Mouse (Mus musculus) intestine, embryonic 14.5 days (tissue): Measurements from ENCODE around the gene Naa80. TPM values are rescaled to one million over a fixed set of nuclear protein-coding genes. Genes with fewer than 3 reads are reported as not detected.

Experiments used
- ATAC-seq: fragments of 200-750 bp; cut with Nextera tagmentation; replicated peaks from 2 replicates; pipeline ENCODE4 v1.8.0; 2017; ENCODE audit warnings: low read depth, moderate number of reproducible peaks, moderate TSS enrichment, moderate library complexity; ENCODE audit not compliant: low FRiP score, low TSS enrichment
- DNase-seq: peaks from one replicate; pipeline ENCODE4 v3.0.0-alpha.2; 2018; ENCODE audit warnings: low spot score
- H3K27ac ChIP-seq: fragments of 300-500 bp; sonication (generic); 2 replicates; pipeline ENCODE4 v1.5.1; 2014; ENCODE audit warnings: low read depth, mild to moderate bottlenecking, control low read depth
- H3K27me3 ChIP-seq: fragments of 300-500 bp; sonication (generic); replicated peaks from 2 replicates; pipeline ENCODE4 v1.6.1; 2014; ENCODE audit warnings: low read length, control low read depth; ENCODE audit not compliant: control insufficient read depth, insufficient read depth
- H3K36me3 ChIP-seq: fragments of 300-500 bp; sonication (generic); 2 replicates; pipeline ENCODE4 v1.6.1; 2014; ENCODE audit warnings: low read length, control low read depth; ENCODE audit not compliant: control insufficient read depth, insufficient read depth
- H3K4me1 ChIP-seq: fragments of 300-500 bp; sonication (generic); replicated peaks from 2 replicates; pipeline ENCODE4 v1.6.1; 2014; ENCODE audit warnings: low read length, control low read depth, mixed read lengths; ENCODE audit not compliant: control insufficient read depth, insufficient read depth
- H3K4me2 ChIP-seq: fragments of 300-500 bp; sonication (generic); 2 replicates; pipeline ENCODE4 v1.6.1; 2014; ENCODE audit warnings: low read length
- H3K4me3 ChIP-seq: fragments of 300-500 bp; sonication (generic); 2 replicates; pipeline ENCODE4 v1.5.1; 2014; ENCODE audit warnings: low read depth, low read length, control low read depth, mixed read lengths
- H3K9ac ChIP-seq: fragments of 300-500 bp; sonication (generic); 2 replicates; pipeline ENCODE4 v1.6.1; 2014; ENCODE audit warnings: mild to moderate bottlenecking, low read length
- H3K9me3 ChIP-seq: fragments of 300-500 bp; sonication (generic); 2 replicates; pipeline ENCODE4 v1.6.1; 2016; ENCODE audit warnings: low read length, control low read depth; ENCODE audit not compliant: control insufficient read depth
- WGBS: fragments of 180-500 bp; shearing (Covaris S2); extraction: QIAGEN DNeasy Blood & Tissue Kit; methylation state at CpG from one replicate; pipeline ENCODE4 v1.1.7; 2014; 5-methylcytosine and 5-hydroxymethylcytosine counted together
- polyA plus RNA-seq: library from polyadenylated mRNA; unstranded; fragments of >200 nt; fragmentation: Nextera tagmentation; extraction: Ambion mirVana; gene quantifications from 2 replicates; pipeline ENCODE4 v1.2.1, GENCODE M21; 2014

Naa80 gene
- polyA plus RNA-seq, 1 experiment from 2014 or later = 14.7 TPM

DNA sequence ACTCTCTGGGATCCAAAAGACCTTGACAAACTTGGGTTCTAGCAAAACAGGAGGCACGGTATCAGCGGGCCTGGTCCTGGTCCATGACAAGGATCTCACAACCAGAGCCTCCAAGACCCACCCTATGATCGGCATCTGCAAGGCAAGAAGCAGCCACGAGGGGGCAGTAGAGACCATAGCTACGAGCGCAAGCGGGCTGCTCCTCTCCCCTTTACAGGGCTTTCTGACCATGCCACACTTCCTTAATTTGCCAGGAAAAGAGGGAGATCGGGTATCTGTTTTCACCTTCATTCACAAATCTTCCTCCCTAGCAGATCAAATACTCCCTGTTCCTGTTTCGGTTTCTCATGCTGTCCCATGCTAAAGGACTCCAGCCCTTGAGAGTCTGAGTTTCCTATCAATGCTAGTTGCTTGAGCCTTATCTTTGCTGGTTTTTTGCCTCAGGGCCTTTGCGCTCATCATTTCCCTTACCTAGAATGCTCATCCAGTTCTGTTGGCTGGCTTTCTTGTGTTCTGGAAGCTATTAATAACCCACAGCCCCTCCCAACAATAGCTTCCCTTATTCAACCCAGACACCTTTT, 23.5 kb downstream of the Naa80 start:
- no peak overlapping the region for H3K27ac ChIP-seq
- peak; percentile 47; the same call in 1 of the 2 replicates for ATAC-seq
- no peaks in the 10 kb centered on the region for H3K27me3 ChIP-seq
- peak; percentile 100 for DNase-seq
- 10% methylated on average over 10 of the region's 10 CpGs for whole genome bisulfite sequencing
- H3K4me2 ChIP-seq = 0 out of 2 replicates have a peak overlapping the region, but pooled peaks have one; percentile 1
- no peak overlapping the region for H3K4me3 ChIP-seq
- peaks cover 22% of the 10 kb centered on the region for H3K4me1 ChIP-seq
- no peaks in the 10 kb centered on the region for H3K36me3 ChIP-seq
- H3K9ac ChIP-seq = no peak overlapping the region
- H3K9me3 ChIP-seq = no peaks in the 10 kb centered on the region

DNA sequence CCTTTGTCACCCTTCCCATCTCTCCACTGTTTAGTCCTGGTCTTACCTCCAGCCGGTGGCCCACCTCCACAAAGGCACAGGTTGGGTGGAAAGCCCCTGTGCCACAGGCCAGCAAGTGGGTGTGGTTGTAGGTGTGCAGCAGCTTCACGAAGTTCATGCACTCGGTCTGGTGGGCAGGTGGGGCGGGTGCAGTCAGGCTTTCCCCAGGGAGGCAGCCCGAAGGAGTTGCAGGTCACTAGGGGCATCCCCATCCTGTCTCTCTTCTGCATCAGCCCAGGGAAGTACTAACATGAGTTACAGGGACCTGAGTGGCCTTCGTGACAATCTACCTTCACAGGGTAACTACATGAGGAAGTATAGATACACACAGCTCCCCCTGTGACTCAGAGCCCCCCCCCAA, 24.6 kb downstream of the Naa80 start:
- no peak overlapping the region for H3K4me2 ChIP-seq
- H3K4me1 ChIP-seq = peaks cover 23% of the 10 kb centered on the region
- H3K27ac ChIP-seq = no peak overlapping the region
- H3K9ac ChIP-seq = no peak overlapping the region
- 69% methylated on average over 6 of the region's 6 CpGs for WGBS
- no peaks in the 10 kb centered on the region for H3K9me3 ChIP-seq
- H3K36me3 ChIP-seq = no peaks in the 10 kb centered on the region
- ATAC-seq = no peak
- H3K27me3 ChIP-seq = no peaks in the 10 kb centered on the region
- no peak for DNase-seq
- H3K4me3 ChIP-seq = no peak overlapping the region

DNA sequence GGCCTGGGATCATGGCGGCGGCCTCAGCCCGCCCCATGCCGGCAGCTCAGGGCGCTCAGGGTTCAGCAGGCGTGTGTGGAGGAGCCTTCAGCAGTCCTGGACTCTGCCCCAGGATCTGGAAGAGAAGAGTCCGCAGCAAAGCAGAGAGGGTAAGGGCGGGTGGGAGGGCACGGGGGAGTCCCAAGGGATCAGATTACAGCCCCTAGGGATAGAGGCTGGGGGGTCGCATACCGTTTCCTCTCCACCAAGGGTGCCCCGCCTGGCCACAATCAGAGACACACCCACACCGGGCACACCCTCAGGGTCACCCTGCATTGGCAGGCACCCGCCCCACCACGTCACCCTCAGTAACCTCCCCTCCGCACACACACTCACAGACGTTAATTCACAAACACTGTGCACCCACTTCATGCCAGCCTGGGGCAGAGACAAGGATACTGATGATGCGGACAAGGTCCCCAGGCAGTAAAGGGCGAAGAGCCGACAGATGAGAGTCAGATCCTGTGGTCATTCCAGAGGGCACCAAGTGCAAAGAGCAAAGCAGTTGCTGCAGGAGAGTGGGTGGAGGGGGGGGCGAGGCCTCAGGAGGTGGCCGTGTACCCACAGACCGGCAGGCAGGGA, 26.5 kb downstream of the Naa80 start:
- H3K4me3 ChIP-seq = peak overlapping the region; percentile 25
- ATAC-seq (peak; percentile 34), DNase-seq (no peak)
- 0 out of 2 replicates have a peak overlapping the region, but pooled peaks have one; percentile 30 for H3K9ac ChIP-seq
- H3K36me3 ChIP-seq = no peaks in the 10 kb centered on the region
- H3K4me2 ChIP-seq = peak overlapping the region; percentile 45
- WGBS = 29% methylated on average over 21 of the region's 23 CpGs
- H3K27ac ChIP-seq = peak overlapping the region; percentile 62
- H3K9me3 ChIP-seq = no peaks in the 10 kb centered on the region
- H3K27me3 ChIP-seq = no peaks in the 10 kb centered on the region
- peaks cover 33% of the 10 kb centered on the region for H3K4me1 ChIP-seq

- H3K9ac ChIP-seq = no peak overlapping the region
- ATAC-seq (peak; percentile 21; the same call in 1 of the 2 replicates), DNase-seq (no peak)
- peak overlapping the region; percentile 32 for H3K4me2 ChIP-seq
- H3K4me3 ChIP-seq = peak overlapping the region; percentile 8; the same call in 1 of the 2 replicates
- H3K9me3 ChIP-seq = no peaks in the 10 kb centered on the region
- H3K4me1 ChIP-seq = peaks cover 40% of the 10 kb centered on the region
- H3K36me3 ChIP-seq = no peaks in the 10 kb centered on the region
- peak overlapping the region; percentile 47; the same call in 1 of the 2 replicates for H3K27ac ChIP-seq
- no peaks in the 10 kb centered on the region for H3K27me3 ChIP-seq
- WGBS = 12% methylated on average over 9 of the region's 9 CpGs
These were observed 27.9 kb downstream of the Naa80 start for GRCm38 (mm10) chr9:107606591-107606990.

DNA sequence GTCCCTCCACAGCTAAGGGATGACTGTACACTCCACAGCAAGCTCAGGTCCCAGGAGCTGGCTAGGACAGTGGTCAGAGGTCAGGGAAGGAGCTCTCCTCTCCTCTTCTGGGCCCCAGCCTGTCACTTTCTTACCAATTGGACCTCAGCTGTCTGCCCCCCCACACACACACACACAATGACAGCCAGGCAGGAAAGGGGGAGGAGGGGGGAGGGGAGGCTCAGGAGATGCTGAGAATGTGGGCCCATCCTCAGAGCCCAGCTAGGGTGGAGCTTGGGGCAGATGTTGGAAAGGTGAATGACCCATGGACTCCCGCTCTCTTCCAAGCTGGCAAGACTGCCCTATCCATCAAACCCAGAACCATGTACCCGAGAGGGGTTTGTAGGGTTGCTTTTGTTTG, 28.3 kb downstream of the Naa80 start:
- WGBS = 58% methylated on average over 2 of the region's 2 CpGs
- no peak for ATAC-seq

GRCm38 (mm10) chr9:107607653-107608245, 29.1 kb downstream of the Naa80 start:
- ATAC-seq (no peak), DNase-seq (no peak)
- Histone ChIP-seq H3K36me3 (no peaks in the 10 kb centered on the region), H3K4me2 (0 out of 2 replicates have a peak overlapping the region, but pooled peaks have one; percentile 1), H3K27ac (no peak overlapping the region; the same call in 1 of the 2 replicates), H3K4me3 (no peak overlapping the region), H3K4me1 (peaks cover 46% of the 10 kb centered on the region), H3K27me3 (no peaks in the 10 kb centered on the region), H3K9me3 (no peaks in the 10 kb centered on the region), H3K9ac (no peak overlapping the region)
- 43% methylated on average over 9 of the region's 9 CpGs for WGBS

More for the DNA sequence above, 28.3 kb downstream of the Naa80 start:
- peak overlapping the region; percentile 32 for H3K4me2 ChIP-seq
- no peaks in the 10 kb centered on the region for H3K9me3 ChIP-seq
- no peaks in the 10 kb centered on the region for H3K36me3 ChIP-seq
- H3K4me3 ChIP-seq = no peak overlapping the region; the same call in 1 of the 2 replicates
- no peaks in the 10 kb centered on the region for H3K27me3 ChIP-seq
- H3K27ac ChIP-seq = peak overlapping the region; percentile 47; the same call in 1 of the 2 replicates
- DNase-seq = no peak
- H3K9ac ChIP-seq = no peak overlapping the region
- peaks cover 44% of the 10 kb centered on the region for H3K4me1 ChIP-seq

GRCm38 (mm10) chr9:107608741-107609432, 30.2 kb downstream of the Naa80 start, which contains the start of gene Sema3b:
TSS of gene Sema3b (minus strand) at chr9:107609229.
- DNase-seq (no peak), ATAC-seq (no peak)
- Histone ChIP-seq H3K4me3 (no peak within 1 kb of the TSS), H3K9ac (no peak within 1 kb of the TSS), H3K27ac (no peak within 1 kb of the TSS; the same call in 1 of the 2 replicates), H3K27me3 (no peaks in the 10 kb centered on the region), H3K4me1 (peaks cover 46% of the 10 kb centered on the region), H3K9me3 (no peaks in the 10 kb centered on the region), H3K36me3 (peaks cover 4% of the 10 kb centered on the region), H3K4me2 (peak within 1 kb of the TSS; percentile 27; the same call in 1 of the 2 replicates)
- 35% methylated on average over 12 of the region's 12 CpGs for WGBS

GRCm38 (mm10) chr9:107609433-107609830, 30.7 kb downstream of the Naa80 start:
- no peaks in the 10 kb centered on the region for H3K9me3 ChIP-seq
- H3K4me1 ChIP-seq = peaks cover 43% of the 10 kb centered on the region
- H3K9ac ChIP-seq = no peak overlapping the region
- no peaks in the 10 kb centered on the region for H3K27me3 ChIP-seq
- H3K27ac ChIP-seq = no peak overlapping the region
- ATAC-seq = no peak
- peaks cover 9% of the 10 kb centered on the region for H3K36me3 ChIP-seq
- H3K4me3 ChIP-seq = no peak overlapping the region
- peak overlapping the region; percentile 27; the same call in 1 of the 2 replicates for H3K4me2 ChIP-seq
- 62% methylated on average over 4 of the region's 4 CpGs for WGBS
- no peak for DNase-seq
